Mouse (Mus musculus): Measurements from ENCODE around the gene Ethe1.

DNA sequence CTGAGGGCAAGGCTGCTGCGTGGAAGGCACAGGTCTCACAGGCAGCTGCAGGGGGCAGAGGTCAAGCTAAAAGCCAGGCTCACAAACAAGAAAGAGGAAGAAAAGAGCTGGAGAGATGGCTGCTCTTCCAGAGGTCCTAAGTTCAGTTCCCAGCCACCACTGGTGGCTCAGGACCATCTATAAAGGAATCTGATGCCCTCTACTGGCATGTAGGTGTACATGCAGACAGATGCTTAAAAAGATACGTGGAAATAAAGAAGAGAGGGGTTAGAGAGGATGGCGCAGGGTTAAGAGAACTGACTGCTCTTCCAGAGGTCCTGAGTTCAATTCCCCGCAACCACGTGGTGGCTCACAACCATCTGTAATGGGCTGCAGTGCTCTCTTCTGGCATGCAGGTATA, 14.9 kb upstream of the Ethe1 start:
- no peak for TF ChIP-seq MAX (IDR thresholded peaks at IDR 0.05)
- TF ChIP-seq CTCF (IDR thresholded peaks at IDR 0.05; ENCODE audit: control insufficient read depth, insufficient read depth, insufficient read length), result no peak
- TF ChIP-seq CEBPB (IDR thresholded peaks at IDR 0.05; ENCODE audit: low read depth), result no peak

All from C2C12 (cell line).